Mouse (Mus musculus): ENCODE data around the gene Nlrp9b.
A peak's percentile ranks its signal among the peaks of the same experiment; 100 is the strongest.
"Not testable (repeated sequence)": the region's sequence is repeated elsewhere in the genome, so short reads cannot be mapped to it uniquely, and the experiment has no call there.

Gene Nlrp9b

GRCm38 (mm10) chr7:19991165-19991564, at the start of gene Nlrp9b:
Gene Nlrp9b, plus strand, starts transcription at chr7:19991465.
- DNase-seq (ENCODE audit: low spot score in 2 of 2): not testable (repeated sequence)

- DNase-seq (ENCODE audit: low spot score in 2 of 2): no peak
These were observed 46.6 kb upstream of the Nlrp9b start for GRCm38 (mm10) chr7:19944709-19945108.

- no peak for DNase-seq (ENCODE audit: low spot score in 2 of 2)
These were observed 46.1 kb upstream of the Nlrp9b start for GRCm38 (mm10) chr7:19945201-19945600.

- no peak for DNase-seq (ENCODE audit: low spot score in 2 of 2)
These were observed 45.3 kb upstream of the Nlrp9b start for GRCm38 (mm10) chr7:19945821-19946515.

- no peak for DNase-seq (ENCODE audit: low spot score in 2 of 2)
These were observed 42.3 kb upstream of the Nlrp9b start for GRCm38 (mm10) chr7:19948956-19949355.

GRCm38 (mm10) chr7:19949996-19950395, 41.3 kb upstream of the Nlrp9b start:
- DNase-seq (ENCODE audit: low spot score in 2 of 2): no peak

GRCm38 (mm10) chr7:19950589-19950988, 40.7 kb upstream of the Nlrp9b start, which contains the start of gene Igsf23:
Gene Igsf23, minus strand, starts transcription at chr7:19950756.
- no peak for DNase-seq (ENCODE audit: low spot score in 2 of 2)

GRCm38 (mm10) chr7:19952320-19952986, 38.8 kb upstream of the Nlrp9b start:
- no peak for DNase-seq (ENCODE audit: low spot score in 2 of 2)

- DNase-seq (ENCODE audit: low spot score in 2 of 2): no peak
These were observed 38.2 kb upstream of the Nlrp9b start for GRCm38 (mm10) chr7:19953054-19953453.

- DNase-seq (ENCODE audit: low spot score in 2 of 2): no peak
These were observed 35.4 kb upstream of the Nlrp9b start for GRCm38 (mm10) chr7:19955861-19956260.

- DNase-seq (ENCODE audit: low spot score in 2 of 2): peak; percentile 50 to 90
These were observed 34.9 kb upstream of the Nlrp9b start for GRCm38 (mm10) chr7:19956341-19956781.

GRCm38 (mm10) chr7:19962423-19962822, 28.8 kb upstream of the Nlrp9b start:
- DNase-seq (ENCODE audit: low spot score in 2 of 2): no peak

GRCm38 (mm10) chr7:19964985-19965579, 26.2 kb upstream of the Nlrp9b start, which contains the start of gene Ceacam20:
Gene Ceacam20, plus strand, starts transcription at chr7:19965412.
- no peak for DNase-seq (ENCODE audit: low spot score in 2 of 2)

GRCm38 (mm10) chr7:19969106-19969505, 22.2 kb upstream of the Nlrp9b start:
- DNase-seq (ENCODE audit: low spot score in 2 of 2): no peak

- DNase-seq (ENCODE audit: low spot score in 2 of 2): no peak
These were observed 21.6 kb upstream of the Nlrp9b start for GRCm38 (mm10) chr7:19969541-19970090.

- no peak for DNase-seq (ENCODE audit: low spot score in 2 of 2)
These were observed 21.1 kb upstream of the Nlrp9b start for GRCm38 (mm10) chr7:19970196-19970595.

GRCm38 (mm10) chr7:19971516-19971915, 19.7 kb upstream of the Nlrp9b start:
- DNase-seq (ENCODE audit: low spot score in 2 of 2): no peak

GRCm38 (mm10) chr7:19996721-19997120, 5.5 kb downstream of the Nlrp9b start:
- not testable (repeated sequence) for DNase-seq (ENCODE audit: low spot score in 2 of 2)

- no peak for DNase-seq (ENCODE audit: low spot score in 2 of 2)
These were observed 18.7 kb downstream of the Nlrp9b start for GRCm38 (mm10) chr7:20009987-20010386.

GRCm38 (mm10) chr7:20064100-20064499, 72.8 kb downstream of the Nlrp9b start:
- not testable (repeated sequence) for DNase-seq (ENCODE audit: low spot score in 2 of 2)

GRCm38 (mm10) chr7:20078118-20078517, 86.9 kb downstream of the Nlrp9b start:
- not testable (repeated sequence) for DNase-seq (ENCODE audit: low spot score in 2 of 2)

- not testable (repeated sequence) for DNase-seq (ENCODE audit: low spot score in 2 of 2)
These were observed 108.1 kb downstream of the Nlrp9b start, which contains the start of gene Vmn1r91 for GRCm38 (mm10) chr7:20099380-20099779. Gene Vmn1r91, plus strand, starts transcription at chr7:20099680.

Measured in heart, adult 9 months (tissue).